Mouse (Mus musculus) embryo, embryonic 10 days (tissue): ENCODE data around the gene Srd5a1.
"Not testable (repeated sequence)": the region's sequence is repeated elsewhere in the genome, so short reads cannot be mapped to it uniquely, and the experiment has no call there.

ENCODE experiments used
- DNase-seq: peaks from one replicate; pipeline ENCODE4 v3.0.0-alpha.2; 2015; ENCODE audit warnings: low spot score

The Srd5a1 gene

DNA sequence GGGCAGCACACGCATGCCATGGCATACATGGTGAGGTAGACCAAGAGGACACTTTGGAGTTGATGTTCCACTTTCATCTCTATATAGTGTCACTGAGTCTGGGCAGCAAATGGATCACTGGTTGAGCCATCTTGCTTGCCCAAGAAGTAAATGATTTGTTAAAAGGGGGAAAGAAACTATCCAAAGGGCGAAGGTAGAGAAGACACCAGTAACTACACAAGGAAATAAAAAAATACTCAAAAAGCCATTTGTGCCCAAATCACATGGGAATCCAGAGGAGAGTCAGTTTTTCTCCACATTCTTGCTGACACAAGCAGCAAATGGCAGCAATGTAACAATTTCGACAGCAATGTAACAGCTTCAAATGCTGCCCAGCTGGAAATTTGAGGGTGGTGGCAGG is 38.6 kb downstream of the Srd5a1 start:
- DNase-seq: no peak

DNA sequence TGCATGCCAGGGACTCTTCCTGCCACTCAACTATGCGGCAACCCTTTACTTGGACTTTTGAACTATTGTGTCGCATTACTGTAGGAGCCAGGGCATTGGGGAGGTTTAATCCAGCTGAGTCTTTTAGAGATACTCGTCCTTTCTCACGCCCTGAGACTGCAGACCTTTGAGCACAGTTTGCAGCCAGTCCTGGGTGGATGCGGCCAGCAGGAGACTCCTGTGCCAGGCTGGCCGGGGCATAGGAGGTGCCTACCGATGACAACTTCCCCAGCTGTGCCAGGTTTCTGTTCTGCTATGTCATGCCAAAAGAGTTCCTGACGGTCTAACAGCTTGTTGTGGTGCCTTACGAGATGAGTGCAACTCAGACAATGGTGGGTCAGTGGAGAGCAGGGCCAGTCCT is 42.0 kb downstream of the Srd5a1 start:
- DNase-seq: no peak

DNA sequence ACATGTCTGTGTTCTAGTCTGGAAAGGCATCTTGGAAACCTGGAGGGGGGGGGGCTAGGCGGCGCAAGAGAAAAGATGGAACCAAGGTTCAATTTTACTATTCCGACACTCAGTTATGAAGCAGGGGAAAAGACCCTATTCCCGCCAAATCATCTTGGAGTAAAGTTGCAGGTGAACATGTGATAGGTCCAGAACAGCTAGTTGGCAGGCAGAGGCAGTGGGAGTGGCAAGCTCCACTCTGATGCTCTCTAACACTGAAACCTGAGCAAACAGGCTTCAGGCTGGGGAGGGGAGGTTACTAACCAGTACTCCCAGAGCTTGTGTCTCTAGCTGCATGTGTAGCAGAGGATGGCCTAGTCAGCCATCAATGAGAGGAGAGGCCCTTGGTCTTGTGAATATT is 45.8 kb downstream of the Srd5a1 start:
- not testable (repeated sequence) for DNase-seq

DNA sequence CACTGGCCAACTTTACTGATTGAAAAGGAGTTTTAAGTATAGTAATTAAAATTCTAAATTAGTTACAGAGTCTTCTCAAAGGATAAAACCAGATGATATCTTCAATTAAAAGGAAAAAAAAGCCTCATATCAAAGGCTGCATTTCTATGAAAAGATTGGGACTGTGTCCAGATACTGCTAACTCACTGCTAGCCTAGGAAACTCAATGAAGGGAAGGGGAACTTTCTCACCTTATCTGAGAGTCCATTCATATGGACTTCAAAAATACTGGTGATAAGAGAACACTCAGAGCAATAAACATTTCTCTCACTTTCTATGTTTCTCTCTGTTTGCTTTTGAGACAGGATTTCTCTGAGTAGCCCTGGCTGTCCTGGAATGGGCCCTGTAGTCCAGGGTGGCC is 46.7 kb downstream of the Srd5a1 start:
- DNase-seq: no peak

DNA sequence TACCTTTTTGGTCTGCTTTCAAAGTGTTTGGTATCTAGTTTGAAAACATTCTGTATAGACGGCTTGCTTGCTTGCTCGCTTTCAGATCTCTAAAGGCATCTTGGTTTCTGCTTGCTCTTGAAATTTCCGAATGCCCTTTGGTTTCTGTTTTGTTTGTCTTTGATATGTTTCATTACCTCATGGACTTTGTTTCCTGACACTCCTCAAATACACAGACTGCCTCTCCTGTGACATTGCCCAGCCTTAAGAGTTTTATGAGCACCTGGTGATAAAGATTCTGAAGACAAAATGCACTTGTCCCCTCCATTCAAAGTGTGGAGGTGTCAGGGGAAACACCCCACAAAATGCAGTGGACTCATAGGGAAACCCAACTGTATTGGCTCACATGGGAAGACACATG is 47.3 kb downstream of the Srd5a1 start:
- no peak for DNase-seq

DNA sequence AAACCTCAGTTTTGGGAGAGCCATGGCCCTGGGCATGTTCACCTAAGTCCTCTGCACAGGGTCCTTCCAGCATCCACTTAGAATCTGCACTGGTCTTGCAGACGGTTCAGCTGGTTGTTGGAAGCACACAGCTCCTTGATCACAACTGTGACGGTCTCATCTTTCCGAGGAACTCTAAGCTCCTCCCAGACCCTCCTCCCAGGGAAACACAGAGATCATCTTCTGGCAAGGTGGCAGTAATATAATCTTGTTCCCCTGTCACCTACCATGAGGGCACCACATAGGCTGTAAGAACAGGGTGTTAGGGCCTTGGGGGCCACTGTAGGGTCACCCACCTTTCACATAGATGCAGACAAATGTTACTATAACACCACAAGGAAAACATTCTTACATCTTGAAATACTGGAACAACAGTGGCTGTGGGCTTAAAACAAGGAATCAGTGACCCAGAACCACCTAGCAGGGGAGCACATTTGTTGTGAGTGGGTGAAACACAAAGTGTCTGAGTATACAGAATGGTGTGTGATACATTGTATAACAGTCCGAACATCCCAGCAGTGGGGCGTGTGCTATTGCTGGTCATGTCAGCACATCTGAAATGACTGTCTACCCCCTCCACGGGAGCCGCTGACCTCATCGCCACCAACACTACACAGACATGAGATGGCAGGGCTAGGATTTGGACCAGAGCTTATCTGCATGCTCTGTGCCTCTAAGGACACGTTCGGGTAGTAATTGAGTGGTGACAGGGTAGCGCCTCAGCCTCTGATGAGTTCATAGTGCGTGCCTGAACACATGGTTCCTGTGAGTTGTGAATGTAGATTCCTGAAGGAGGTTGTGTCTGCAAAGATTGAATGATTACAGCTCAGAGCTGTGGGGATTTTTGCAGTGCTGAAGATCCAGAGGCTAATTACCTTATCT is 48.3 kb downstream of the Srd5a1 start:
- DNase-seq: no peak

DNA sequence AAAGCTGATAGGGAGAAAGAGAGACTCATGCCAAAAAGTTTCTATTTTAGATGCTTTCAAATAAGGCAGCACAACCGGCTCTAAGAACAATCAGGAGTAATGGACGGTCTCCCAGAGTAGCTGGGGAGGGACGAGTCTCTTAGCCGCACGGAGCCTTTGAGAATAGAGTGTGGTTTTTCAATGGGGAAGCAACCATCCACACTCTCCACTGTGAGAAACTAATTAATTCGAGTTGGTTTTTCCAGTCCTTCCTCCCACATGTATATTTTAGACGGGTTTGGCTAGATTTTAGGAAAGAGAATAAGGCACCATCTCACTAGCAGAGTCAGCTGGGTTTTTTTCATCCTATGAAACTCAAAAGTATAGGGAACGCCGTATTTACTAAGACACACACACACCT is 49.2 kb downstream of the Srd5a1 start:
- DNase-seq: no peak

DNA sequence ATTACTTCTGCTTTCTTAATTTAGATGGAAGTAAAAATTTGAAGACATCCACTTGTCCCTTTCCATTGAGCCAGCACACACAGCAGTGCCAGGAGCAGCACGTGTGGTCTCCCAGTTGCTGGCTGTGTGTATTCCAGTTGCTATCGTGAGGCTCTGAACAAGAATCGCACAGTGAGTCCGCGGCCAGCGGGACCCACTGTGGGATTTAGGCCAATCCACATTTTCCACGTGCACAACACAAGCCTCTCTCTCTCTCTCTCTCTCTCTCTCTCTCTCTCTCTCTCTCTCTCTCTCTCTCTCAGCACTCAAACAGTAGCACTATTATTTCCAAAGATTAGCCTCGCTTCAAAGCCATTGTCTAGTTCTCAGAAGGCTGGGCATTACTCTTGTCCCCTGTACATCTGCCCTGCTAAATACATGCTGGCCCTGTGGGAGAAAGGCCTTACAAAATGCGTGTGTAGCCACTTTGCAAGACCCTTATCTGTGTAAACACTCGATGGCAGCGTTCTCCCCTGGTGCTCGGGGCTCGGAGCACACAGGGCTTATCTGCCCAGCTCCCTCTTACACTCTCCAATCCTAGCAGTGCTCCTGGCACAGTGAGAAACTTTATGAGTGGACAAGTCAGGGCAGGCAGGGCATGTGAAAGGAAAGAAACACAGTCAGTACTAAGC is 51.8 kb downstream of the Srd5a1 start:
- DNase-seq: no peak

DNA sequence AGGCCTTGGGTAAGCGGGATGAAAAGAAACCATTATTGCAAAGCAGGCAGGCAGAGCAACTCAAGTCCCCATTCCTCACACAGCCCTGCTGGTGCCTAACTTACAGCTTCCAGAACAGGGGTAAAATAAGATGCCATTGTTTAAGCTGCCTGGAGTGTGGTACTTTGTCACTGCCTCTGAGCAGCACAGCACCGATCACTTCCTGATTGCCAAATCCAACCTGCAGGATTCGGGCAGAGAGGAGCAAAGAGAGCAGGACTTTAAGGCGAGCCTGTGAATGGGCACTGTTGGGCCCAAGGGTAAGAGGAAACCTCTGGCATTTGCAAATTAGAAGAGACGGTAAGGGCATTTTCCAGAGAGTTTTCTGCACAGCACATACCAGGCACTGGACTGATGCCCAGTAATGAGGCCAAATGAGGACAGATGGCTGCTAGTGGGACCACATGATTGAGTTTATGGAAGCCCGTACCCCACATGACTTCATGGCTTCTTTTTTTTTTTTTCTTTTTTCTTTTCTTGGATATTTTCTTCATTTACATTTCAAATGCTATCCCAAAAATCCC is 53.1 kb downstream of the Srd5a1 start:
- DNase-seq: no peak

DNA sequence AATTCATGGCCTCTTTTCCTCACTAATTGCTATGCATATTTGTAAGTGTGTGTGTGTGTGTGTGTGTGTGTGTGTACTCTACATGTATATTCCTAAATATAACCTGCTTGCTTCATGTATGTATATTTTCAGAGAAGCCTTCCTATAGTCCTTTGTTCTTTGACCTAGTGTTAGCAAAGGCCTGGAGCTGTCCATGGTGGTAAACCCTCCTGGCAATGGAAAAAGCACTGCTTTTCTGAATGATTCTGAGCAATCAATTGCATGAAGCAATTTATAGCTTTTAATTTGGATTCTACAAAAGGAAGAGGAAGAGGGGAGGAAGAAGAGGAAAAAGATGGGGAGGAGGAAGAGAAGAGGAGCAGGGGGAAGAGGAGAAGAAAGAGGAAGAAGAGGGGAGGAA is 54.5 kb downstream of the Srd5a1 start:
- peak; percentile 47 for DNase-seq

DNA sequence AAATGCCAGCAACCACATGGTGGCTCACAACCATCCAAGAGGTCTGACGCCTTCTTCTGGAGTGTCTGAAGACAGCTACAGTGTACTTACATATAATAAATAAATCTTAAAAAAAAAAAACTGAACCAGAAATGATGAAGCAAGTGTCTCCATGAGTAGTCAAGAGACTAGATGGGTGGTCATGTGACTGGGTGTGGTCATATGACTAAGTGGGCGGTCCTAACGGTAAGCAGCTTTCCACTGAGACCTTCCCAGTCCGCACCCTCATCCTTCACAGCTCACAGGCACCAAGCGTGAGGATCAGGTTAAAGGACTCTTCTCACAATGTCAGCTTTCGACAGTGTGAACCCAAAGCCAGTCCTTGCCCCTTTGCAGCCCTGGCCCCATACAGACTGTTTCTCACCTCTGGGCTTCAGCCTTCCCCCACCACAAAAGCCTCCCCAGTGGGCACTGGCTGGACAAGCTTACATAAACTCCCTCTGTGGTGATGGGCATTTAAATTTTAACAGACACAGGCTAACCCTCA is 55.2 kb downstream of the Srd5a1 start:
- no peak for DNase-seq

DNA sequence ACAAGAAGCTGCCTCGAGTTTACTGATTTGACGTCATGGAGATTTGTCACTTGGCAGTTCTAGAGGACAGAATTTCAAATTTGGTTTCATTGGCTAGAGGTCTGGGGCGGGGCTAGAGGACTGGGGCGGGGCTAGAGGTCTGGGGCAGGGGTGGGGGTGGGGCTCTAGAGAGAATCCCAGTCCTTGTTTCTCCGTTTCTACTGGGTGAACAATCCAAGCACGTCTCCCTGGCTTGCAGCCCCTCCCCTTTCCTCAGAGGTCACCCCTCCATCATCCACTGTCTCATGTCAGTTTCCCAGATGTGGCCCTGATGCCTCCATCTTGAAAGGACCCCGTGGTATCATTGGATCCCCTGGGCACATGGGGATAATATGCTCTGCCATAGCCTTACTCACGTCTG is 56.2 kb downstream of the Srd5a1 start:
- no peak for DNase-seq

DNA sequence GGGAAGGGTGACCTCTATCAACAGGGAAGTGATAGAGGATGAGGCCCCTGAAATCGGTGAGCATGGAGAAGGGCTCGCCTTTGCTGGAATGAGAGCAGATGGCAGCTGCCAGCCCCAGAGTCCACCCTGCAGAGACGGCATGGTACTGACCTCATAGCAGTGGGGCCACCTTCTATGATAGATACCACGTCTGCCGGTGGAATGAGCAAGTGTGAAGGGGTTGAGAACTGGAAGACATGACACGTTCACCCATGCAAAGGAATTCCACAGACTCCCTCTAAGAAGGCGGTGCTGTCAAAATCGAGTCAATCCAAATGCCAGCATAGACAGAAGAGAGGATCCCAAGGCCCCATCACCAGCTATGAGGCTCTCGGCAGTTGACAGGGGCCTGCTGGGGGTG is 57.0 kb downstream of the Srd5a1 start:
- DNase-seq: no peak

DNA sequence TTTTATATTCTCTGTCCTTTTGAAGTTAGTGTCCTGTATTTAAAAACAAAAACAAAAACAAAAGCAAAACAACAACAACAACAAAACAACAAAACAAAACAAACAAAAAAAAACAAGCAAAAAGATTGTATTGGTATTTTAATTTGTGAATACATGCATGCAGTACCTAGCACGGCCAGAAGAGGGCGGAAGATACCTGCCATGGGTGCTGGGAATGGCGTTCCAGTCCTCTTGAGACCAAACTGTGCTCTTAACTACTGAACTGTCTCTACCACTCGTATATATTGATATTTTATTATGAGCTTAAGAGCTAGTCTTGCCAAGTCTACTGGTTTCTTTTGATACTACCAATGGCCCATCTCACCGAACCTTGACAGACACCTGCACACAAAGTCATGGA is 58.2 kb downstream of the Srd5a1 start:
- peak; percentile 70 for DNase-seq

DNA sequence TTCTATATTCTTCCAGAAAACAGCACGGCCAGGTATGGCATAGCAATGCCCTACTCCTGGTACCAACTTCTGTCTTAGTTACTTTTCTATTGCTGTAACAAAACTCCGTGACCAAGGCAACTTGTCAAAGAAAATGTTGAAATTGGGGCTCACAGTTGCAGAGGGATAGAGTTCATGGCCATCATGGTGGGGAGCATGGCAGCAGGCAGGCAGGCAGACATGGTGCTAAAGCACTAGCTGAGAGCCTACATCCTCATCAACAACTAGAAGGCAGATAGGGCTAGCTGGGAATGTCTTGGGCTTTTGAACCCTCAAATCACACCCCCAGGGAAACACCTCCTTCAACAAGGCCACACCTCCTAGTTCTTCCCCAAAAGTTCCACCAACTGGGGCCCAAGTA is 60.4 kb downstream of the Srd5a1 start:
- no peak for DNase-seq

DNA sequence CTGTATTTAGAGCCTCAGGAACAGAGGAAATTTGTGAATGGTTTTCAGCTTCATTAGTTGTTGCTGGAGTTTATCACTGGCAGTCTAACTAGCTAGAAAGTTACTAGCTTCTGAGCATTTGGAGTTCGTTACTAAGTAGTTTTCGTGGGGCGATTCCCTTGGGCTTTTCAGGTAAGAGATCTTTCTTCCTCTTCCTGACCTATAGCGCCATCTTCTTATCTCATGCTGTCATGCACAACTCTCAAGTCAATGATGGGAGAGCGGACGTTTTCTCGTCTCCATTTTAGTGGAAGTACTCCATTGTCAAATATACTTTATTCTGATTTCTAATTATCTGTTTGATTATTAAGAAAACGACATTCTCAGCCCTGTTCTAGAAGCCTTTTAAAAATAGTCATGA is 61.3 kb downstream of the Srd5a1 start:
- DNase-seq: no peak

DNA sequence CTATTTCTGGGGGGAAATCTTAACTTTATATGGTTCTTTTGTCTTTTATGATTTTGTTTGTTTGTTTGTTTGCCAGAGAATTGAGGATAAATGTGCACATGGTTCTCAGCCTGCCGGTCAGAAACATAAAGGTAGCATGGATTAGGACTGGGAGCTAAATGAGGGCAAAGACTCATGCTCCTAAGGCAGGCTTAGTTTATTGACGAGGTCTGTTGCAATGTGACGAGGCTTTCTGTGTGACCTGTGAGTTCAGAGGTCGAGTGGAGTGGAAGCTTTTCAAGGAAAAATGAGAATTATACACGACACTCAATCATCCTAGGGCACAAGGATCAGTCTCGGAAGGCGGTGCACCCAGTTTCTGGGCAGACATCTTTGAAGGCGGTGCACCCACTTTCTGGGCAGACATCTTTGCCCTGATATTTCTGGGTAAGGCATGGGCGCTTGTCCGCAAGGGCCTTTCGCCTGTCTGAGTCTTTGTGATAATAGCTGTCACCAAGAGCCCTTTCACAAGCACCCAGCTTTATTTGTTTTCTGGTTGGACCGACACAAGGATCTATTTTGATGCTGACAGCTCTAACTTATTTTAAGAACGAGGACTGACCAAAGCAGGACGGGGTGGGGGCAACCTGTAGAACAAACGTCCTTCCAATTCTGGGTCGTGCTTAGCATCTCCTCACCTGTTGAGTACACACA is 63.6 kb downstream of the Srd5a1 start:
- DNase-seq: no peak

DNA sequence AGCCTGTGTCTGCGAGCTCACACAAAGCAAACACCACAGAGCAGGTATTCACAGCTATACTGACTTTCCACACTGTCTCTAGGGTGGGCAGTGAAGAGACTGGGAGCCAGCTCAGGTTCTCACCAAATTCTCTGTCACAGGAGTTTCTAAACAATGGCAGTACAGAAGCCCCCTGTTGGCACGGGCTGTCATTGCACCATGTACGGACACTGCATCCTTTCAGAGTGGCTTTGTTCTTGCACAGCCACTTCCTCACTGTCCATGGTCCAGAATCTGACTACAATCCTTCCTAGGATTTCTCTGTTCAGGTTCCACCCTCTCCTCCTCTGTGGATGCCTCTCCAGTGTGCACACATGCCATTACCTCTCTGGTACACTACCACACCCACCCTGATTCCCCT is 66.2 kb downstream of the Srd5a1 start:
- peak; percentile 85 for DNase-seq

DNA sequence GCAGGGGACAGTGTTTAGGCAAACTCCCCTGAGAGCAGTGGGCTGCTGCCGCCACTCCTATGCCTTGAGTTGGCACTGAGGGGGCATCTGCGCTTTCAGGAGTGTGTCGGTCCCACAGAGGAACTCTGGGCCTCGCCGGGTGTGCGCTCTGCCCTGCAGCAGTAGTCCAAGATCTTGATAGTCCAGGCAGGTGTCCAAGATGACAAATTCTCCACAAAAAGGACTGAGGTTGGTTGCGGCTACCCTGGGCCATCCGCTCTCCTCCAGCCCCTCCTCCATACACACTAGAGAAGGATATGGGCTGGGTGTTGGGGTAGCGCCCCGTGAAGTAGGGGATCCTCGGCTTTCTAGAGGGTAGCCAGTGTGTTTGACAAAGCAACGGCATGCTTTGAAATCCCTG is 67.6 kb downstream of the Srd5a1 start:
- DNase-seq: no peak

DNA sequence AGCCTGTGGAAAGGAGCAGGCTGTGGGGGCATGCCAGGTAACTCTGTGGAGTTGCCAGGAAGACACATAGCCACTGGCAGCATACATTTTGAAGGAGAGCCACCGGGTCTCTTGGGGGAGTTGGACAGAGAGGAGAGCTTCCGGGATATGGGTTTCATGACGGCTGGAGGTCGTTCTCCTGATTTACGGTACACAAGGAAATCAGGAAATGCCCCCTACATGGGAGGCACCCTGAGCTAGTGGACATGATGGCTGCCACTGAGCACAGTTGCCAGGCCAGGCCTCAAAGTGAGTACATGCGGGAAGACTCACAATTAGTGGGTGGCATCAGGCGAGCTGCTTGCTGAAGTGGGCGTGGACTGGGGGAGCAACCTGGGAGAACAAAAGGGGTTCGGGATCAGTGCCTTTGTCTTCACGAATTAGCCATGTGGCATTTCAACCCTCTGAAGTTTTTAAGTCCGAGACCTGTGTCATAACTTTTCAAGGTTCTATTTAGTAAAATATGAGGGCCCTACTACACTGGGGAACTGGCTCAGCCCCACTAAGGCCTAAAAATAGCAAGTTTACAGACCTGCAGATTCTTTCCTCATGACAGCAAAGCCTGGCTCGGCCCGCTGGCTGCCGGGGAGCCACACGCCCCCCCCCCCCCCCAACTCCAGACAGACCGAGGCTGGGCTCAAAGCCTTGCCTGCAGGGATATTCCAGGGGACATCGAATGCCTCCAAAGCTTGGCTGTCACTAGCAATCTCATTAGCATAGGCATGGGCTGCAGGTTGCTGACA is 68.5 kb downstream of the Srd5a1 start:
- DNase-seq: no peak

DNA sequence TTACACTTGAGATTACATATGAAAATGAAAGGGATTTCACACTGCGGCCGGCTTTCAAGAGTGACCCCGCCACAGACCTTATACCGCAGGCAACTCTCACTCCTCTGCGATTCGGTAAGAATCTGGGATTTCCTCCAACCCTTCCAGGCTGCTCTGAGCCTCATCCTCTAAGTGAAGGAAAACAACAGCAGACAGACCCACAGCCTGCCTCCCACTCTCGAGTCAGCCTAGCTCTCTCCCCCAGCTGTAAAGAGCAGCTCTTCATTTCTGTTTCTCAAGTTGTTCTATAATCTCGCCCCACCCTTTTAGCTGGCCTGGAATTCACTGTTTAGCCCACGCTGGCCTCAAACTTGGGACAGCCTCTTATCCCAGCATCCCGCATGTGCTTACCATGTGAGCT is 69.5 kb downstream of the Srd5a1 start:
- DNase-seq: no peak

DNA sequence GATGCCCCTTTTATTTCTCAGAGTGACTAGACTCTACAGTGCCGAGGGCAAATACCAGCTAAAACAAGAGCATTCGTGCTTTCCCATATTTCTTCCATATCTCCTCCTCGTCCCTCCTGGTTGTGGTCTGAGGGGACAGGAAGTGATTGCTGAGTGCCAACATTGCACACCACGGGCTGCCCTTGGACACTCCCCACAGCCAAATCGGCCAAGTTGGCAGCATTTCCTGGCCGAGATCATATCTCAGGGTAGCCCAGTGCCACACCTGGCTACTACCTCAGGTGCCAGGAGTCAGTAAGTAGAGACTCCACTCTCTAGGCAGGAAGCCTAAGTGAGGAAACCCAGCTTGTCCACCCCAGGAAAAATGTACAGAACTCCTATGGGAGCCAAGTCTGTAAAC is 70.0 kb downstream of the Srd5a1 start:
- no peak for DNase-seq
